In genomic region chr6:140492043-140492442, GRCm38 (mm10) we compare ENCODE assay signal across 21 mouse cellular contexts.
DNase-seq lines count a peak whose midpoint lies in the region; TF ChIP-seq lines count a peak whose summit lies in the region.
"Had no signal": no experiment of that assay in that cellular context is flagged by ENCODE, and none has a peak within 500 bp of the region (broad histone marks: within the 10 kb centered on the region; RNA-seq: fewer than 3 reads in every experiment).

No protein-coding gene starts in this region.

- peak overlapping the region; percentile 86; the same call in 1 of the 2 replicates for H3K27ac ChIP-seq in layer of hippocampus, adult 2 months
- peak overlapping the region; percentile 72 for H3K27ac ChIP-seq in olfactory bulb, adult 2 months (ENCODE audit: insufficient read depth, low read depth, low read length)
- H3K27ac ChIP-seq: embryonic facial prominence, embryonic 12.5 days; forebrain, embryonic 13.5 days; kidney, embryonic 15.5 days; liver, embryonic 12.5 days had no signal

- TF ChIP-seq POLR2A in olfactory bulb, adult 2 months (IDR thresholded peaks at IDR 0.05; ENCODE audit: insufficient read depth, low read depth, low read length), result no peak

- no peak overlapping the region for H3K4me3 ChIP-seq in layer of hippocampus, adult 2 months
- H3K4me3 ChIP-seq in olfactory bulb, adult 2 months (ENCODE audit: insufficient read depth, low read depth, low read length), result 0 out of 2 replicates have a peak overlapping the region, but pooled peaks have one; percentile 17
- H3K4me3 ChIP-seq: embryonic facial prominence, embryonic 12.5 days; erythroblast, embryonic 14.5 days; forebrain, embryonic 13.5 days; heart, embryonic 13.5 days; kidney, embryonic 15.5 days; limb, embryonic 12.5 days; liver, embryonic 12.5 days had no signal

- no peak for TF ChIP-seq CTCF in layer of hippocampus, adult 2 months (conservative IDR thresholded peaks at IDR 0.05)
- TF ChIP-seq CTCF in olfactory bulb, adult 2 months (IDR thresholded peaks at IDR 0.05; ENCODE audit: insufficient read depth, low read depth, low read length), result no peak

- 21% methylated on average over 6 of the region's 6 CpGs for WGBS in olfactory bulb, adult 2 months

- peaks cover 14% of the 10 kb centered on the region for H3K4me1 ChIP-seq in olfactory bulb, adult 2 months (ENCODE audit: control insufficient read depth, insufficient read depth, low read length)

- peak; percentile 67 for DNase-seq in cerebellum, adult 9-10 months
- no peak for DNase-seq in cerebellum, adult 11-12 months
- DNase-seq in layer of hippocampus, adult 2 months (ENCODE audit: low spot score in 2 of 2), result no peak
- DNase-seq in layer of hippocampus, adult 11-12 months (ENCODE audit: low spot score), result no peak
- DNase-seq in frontal cortex, adult 2 months (ENCODE audit: extremely low spot score in 1 of 2, low spot score in 1 of 2), result peak; percentile 79 to 80
- no peak for DNase-seq in testis, postnatal 10 days (ENCODE audit: low spot score)
- DNase-seq in lung, postnatal 4 days, result no peak
- DNase-seq: adrenal gland, postnatal 14 days; heart, postnatal 36 days; kidney, postnatal 4 days; layer of hippocampus, postnatal 36 days; lung, embryonic 14.5 days; lung, postnatal 36 days had no signal

Comparison
In these comparisons a context has a peak if more than half of its experiments do, and no peak if none do; other contexts are left out.
1. DNase-seq: peak in cerebellum, adult 9-10 months (single experiment) and frontal cortex, adult 2 months (2 of 2); none in cerebellum, adult 11-12 months (single experiment), layer of hippocampus, adult 2 months (0 of 2), layer of hippocampus, adult 11-12 months (single experiment), testis, postnatal 10 days (single experiment) and lung, postnatal 4 days (0 of 2).